Mouse (Mus musculus) midbrain, embryonic 14.5 days (tissue): ENCODE measurements around the gene Gpr19. TPM values are rescaled to one million over a fixed set of nuclear protein-coding genes. Genes with fewer than 3 reads are reported as not detected.

ENCODE experiments used
- ATAC-seq: fragments of 200-750 bp; cut with Nextera tagmentation; 2 replicates; pipeline ENCODE4 v1.8.0; 2017; ENCODE audit warnings: moderate number of reproducible peaks, moderate library complexity; ENCODE audit not compliant: low FRiP score, low TSS enrichment
- DNase-seq: peaks from one replicate; pipeline ENCODE4 v3.0.0-alpha.2; 2015
- H3K27ac ChIP-seq: fragments of 300-500 bp; sonication (generic); replicated peaks from 2 replicates; pipeline ENCODE4 v1.5.1; 2014; ENCODE audit warnings: mild to moderate bottlenecking, low read depth, low read length, moderate library complexity
- H3K27me3 ChIP-seq: fragments of 300-500 bp; sonication (generic); 2 replicates; pipeline ENCODE4 v1.6.1; 2014; ENCODE audit warnings: low read length, control low read depth, mixed read lengths; ENCODE audit not compliant: control insufficient read depth, insufficient read depth
- H3K36me3 ChIP-seq: fragments of 300-500 bp; sonication (generic); 2 replicates; pipeline ENCODE4 v1.6.1; 2014; ENCODE audit warnings: low read length, control low read depth; ENCODE audit not compliant: control insufficient read depth, insufficient read depth
- H3K4me1 ChIP-seq: fragments of 300-500 bp; sonication (generic); 2 replicates; pipeline ENCODE4 v1.6.1; 2014; ENCODE audit warnings: mild to moderate bottlenecking, antibody characterized with exemption, low read length, control low read depth; ENCODE audit not compliant: control insufficient read depth, insufficient read depth
- H3K4me2 ChIP-seq: fragments of 300-500 bp; sonication (generic); 2 replicates; pipeline ENCODE4 v1.6.1; 2014; ENCODE audit warnings: mild to moderate bottlenecking, low read length, moderate library complexity
- H3K4me3 ChIP-seq: fragments of 300-500 bp; sonication (generic); replicated peaks from 2 replicates; pipeline ENCODE4 v1.5.1; 2014; ENCODE audit warnings: low read depth, low read length
- H3K9ac ChIP-seq: fragments of 300-500 bp; sonication (generic); replicated peaks from 2 replicates; pipeline ENCODE4 v1.6.1; 2014; ENCODE audit warnings: mild to moderate bottlenecking, low read length, moderate library complexity
- H3K9me3 ChIP-seq: fragments of 300-500 bp; sonication (generic); 2 replicates; pipeline ENCODE4 v1.6.1; 2016; ENCODE audit warnings: low read length, control low read depth, mixed read lengths; ENCODE audit not compliant: control insufficient read depth
- WGBS: fragments of 180-500 bp; shearing (Covaris S2); extraction: QIAGEN DNeasy Blood & Tissue Kit; methylation state at CpG from one replicate; pipeline ENCODE4 v1.1.7; 2014; 5-methylcytosine and 5-hydroxymethylcytosine counted together
- polyA plus RNA-seq: library from polyadenylated mRNA; unstranded; fragments of >200 nt; fragmentation: Nextera tagmentation; extraction: Ambion mirVana; gene quantifications from 2 replicates; pipeline ENCODE4 v1.2.1, GENCODE M21; 2014

Gene Gpr19
- polyA plus RNA-seq, 1 experiment from 2014 or later = 43.0 TPM

DNA sequence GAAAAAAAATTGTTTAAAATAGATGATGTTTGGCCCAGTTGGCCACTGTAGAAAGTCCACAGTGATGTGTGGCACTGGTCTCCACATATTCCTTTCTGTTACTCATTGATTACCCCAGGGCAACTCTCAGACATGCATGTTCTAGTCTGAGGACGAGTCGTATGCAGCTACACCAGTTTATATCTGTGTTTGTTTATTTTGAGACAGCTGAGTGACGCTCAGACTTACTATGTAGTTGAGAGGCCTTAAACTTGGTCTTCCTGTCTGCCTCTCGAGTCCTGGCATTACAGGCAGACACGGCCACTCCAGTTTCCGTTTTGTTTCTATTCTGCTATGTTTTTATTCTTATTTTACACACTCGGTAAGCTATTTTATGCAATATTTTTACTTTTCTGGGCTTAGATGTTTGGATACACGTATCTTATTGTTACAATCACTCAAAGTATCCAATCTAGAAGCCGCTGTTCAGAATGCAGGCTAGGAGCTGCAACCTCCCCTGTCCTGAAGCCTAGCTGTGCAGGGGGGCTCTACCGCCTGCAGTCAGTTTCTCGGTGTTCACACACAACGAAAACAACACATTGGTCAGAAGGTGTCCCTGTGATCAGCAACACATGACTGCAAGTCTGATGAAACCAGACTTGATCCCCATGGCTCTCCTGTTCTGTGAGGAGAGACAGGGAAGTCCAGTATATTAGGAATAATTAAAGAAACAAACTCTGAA is 34.3 kb upstream of the Gpr19 start:
- peak overlapping the region; percentile 15; the same call in 1 of the 2 replicates for H3K4me2 ChIP-seq
- WGBS = 79% methylated on average over 12 of the region's 12 CpGs
- no peak for ATAC-seq

DNA sequence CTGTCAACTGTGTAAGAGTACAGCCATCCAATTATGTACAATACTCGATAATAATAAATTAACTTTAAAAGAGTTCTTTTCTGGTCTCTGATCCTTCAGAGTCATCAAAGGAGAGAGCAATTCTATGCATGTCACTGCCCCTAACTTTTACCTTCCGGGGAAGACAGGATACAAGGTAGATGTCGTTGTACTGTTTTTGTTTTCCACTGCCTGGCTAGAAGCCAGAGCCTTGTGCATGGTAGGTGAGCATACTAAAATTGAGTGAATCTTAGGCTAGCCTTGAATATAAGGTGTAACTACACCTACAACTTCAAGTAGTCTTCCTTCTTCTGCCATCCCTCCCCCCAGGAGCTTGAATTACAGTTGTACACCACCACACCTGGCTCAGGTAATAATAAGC is 32.8 kb upstream of the Gpr19 start:
- DNase-seq (no peak), ATAC-seq (no peak)
- peaks cover 7% of the 10 kb centered on the region; the same call in 1 of the 2 replicates for H3K4me1 ChIP-seq
- no peaks in the 10 kb centered on the region for H3K9me3 ChIP-seq
- no peak overlapping the region for H3K9ac ChIP-seq
- WGBS = 85% methylated on average over 3 of the region's 3 CpGs
- no peak overlapping the region for H3K4me3 ChIP-seq
- no peak overlapping the region for H3K27ac ChIP-seq
- H3K36me3 ChIP-seq = no peaks in the 10 kb centered on the region
- no peak overlapping the region; the same call in 1 of the 2 replicates for H3K4me2 ChIP-seq
- H3K27me3 ChIP-seq = no peaks in the 10 kb centered on the region

More for the DNA sequence above, 34.3 kb upstream of the Gpr19 start:
- DNase-seq = no peak
- Histone ChIP-seq H3K4me1 (0 out of 2 replicates have a peak, but pooled peaks cover 2% of the 10 kb centered on the region), H3K36me3 (no peaks in the 10 kb centered on the region), H3K27ac (no peak overlapping the region), H3K27me3 (no peaks in the 10 kb centered on the region), H3K9me3 (no peaks in the 10 kb centered on the region), H3K4me3 (no peak overlapping the region), H3K9ac (no peak overlapping the region)

DNA sequence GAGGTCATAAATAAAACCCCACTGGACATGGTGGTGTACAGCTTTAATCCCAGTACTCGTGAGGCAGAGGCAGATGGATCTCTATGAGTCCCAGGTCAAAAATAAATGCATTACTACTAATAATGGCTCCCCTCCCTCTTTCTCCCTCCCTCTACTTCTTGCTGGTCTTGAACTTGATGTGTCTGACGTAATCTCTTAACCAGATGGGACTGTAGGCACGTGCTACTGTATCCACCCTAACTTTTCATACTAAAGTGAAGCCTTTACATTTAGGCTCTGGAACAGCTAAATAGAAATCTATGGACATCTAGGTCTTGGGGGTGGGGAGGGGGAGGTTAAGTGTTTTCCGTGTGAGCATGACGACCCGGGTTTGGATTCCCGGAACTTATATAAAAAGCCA is 32.0 kb upstream of the Gpr19 start:
- ATAC-seq (no peak), DNase-seq (no peak)
- H3K4me3 ChIP-seq = peak overlapping the region; percentile 11; the same call in 1 of the 2 replicates
- 68% methylated on average over 7 of the region's 7 CpGs for WGBS
- no peaks in the 10 kb centered on the region for H3K9me3 ChIP-seq
- no peak overlapping the region for H3K9ac ChIP-seq
- H3K27ac ChIP-seq = no peak overlapping the region
- no peaks in the 10 kb centered on the region for H3K27me3 ChIP-seq
- peaks cover 7% of the 10 kb centered on the region; the same call in 1 of the 2 replicates for H3K4me1 ChIP-seq
- H3K4me2 ChIP-seq = peak overlapping the region; percentile 71
- H3K36me3 ChIP-seq = no peaks in the 10 kb centered on the region

DNA sequence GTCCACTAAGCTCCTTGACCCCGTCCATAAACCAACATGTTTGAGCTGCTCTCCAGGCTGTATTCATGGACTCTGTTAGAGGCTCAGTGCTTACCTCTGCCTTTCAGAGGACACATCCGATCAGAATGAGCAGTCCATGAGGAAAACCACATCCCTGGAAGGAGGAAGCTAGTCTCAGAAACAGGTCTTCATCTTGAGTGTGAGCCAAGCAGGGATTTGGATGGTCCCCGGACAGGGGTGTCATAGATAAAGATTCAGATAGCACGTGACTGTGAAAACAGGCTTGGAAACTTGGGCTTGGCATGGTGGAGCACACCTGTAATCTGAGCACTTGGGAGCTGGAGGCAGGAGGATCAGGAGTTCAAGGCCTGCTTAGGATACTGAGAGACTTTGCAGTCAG is 31.5 kb upstream of the Gpr19 start:
- WGBS = 43% methylated on average over 4 of the region's 4 CpGs

DNA sequence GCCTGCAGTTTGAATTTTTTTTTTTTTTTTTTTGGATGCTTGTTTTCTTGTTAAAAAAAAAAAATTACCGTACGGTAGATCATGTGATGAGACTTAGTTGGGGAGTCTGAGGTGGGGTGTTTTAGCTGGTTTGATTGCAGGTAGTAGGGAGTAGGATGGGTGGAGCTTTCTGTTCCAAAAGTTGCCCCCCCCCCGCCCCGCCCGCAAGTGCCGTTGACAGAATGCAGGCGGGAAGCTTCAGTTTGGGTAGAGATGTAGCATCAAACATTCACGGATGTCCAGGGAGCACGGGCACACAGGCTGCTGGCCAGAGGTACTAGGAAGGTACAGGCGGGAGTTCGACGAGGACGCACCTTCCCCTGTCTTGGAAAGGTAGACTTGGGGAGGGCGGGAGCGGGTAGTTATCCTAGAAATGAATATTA is 30.5 kb upstream of the Gpr19 start:
- Histone ChIP-seq H3K27ac (0 out of 2 replicates have a peak overlapping the region, but pooled peaks have one; percentile 49), H3K4me3 (peak overlapping the region; percentile 55), H3K36me3 (0 out of 2 replicates have a peak, but pooled peaks cover 3% of the 10 kb centered on the region), H3K4me1 (peaks cover 11% of the 10 kb centered on the region), H3K27me3 (no peaks in the 10 kb centered on the region), H3K9ac (peak overlapping the region; percentile 64; the same call in 1 of the 2 replicates), H3K9me3 (no peaks in the 10 kb centered on the region), H3K4me2 (peak overlapping the region; percentile 71)
- DNase-seq (no peak), ATAC-seq (peak; percentile 25)
- WGBS = 1% methylated on average over 15 of the region's 15 CpGs

More for the DNA sequence above, 31.5 kb upstream of the Gpr19 start:
- Histone ChIP-seq H3K9ac (no peak overlapping the region), H3K27ac (no peak overlapping the region), H3K4me3 (peak overlapping the region; percentile 11), H3K36me3 (no peaks in the 10 kb centered on the region), H3K9me3 (no peaks in the 10 kb centered on the region), H3K27me3 (no peaks in the 10 kb centered on the region), H3K4me1 (peaks cover 7% of the 10 kb centered on the region; the same call in 1 of the 2 replicates), H3K4me2 (peak overlapping the region; percentile 71)
- no peak for DNase-seq
- no peak for ATAC-seq

DNA sequence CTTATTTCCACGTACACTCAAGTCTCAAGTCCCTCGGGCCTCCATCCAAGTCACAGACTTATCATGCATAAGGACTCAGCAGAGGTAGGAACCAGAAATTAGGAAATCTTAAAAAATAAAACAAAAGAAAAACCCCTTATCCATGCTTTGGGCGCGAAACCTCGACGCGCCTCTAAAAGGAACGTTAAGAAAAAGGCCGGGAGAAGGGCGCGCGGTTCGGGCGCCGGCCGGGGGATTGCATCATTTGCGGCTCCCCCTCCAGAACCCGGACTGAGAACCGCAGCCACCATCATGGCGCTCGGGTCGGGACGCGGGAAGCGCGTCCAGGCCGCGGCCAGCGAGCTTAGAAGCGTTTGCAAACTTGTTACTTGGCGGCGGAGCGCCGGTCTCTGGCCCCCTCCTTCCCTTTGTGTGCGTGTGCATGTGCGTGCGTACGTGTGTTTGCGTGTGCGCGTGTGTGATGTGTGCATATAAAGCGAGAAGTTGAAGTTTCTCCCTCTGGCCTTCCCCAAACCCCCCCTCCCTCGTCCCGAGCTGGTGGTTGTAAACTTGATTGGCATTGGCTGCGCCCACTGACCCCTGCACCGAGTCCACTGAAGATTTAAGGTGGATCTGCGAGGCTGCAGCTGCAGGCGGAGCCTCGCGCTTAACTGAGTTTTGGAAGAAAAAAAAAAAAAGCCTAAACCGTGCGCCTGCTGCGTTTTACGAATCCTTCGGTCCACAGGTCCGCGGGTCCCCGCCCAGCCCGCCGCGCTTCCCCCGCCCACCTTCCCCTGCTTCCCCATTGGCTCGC is 29.9 kb upstream of the Gpr19 start:
- Histone ChIP-seq H3K27me3 (no peaks in the 10 kb centered on the region), H3K4me1 (peaks cover 17% of the 10 kb centered on the region), H3K36me3 (0 out of 2 replicates have a peak, but pooled peaks cover 3% of the 10 kb centered on the region), H3K9ac (peak overlapping the region; percentile 64), H3K9me3 (no peaks in the 10 kb centered on the region), H3K4me3 (peak overlapping the region; percentile 55), H3K27ac (peak overlapping the region; percentile 91), H3K4me2 (peak overlapping the region; percentile 71)
- WGBS = under 1% methylated on average over 63 of the region's 63 CpGs
- peak; percentile 89 for DNase-seq
- ATAC-seq = peak; percentile 86

DNA sequence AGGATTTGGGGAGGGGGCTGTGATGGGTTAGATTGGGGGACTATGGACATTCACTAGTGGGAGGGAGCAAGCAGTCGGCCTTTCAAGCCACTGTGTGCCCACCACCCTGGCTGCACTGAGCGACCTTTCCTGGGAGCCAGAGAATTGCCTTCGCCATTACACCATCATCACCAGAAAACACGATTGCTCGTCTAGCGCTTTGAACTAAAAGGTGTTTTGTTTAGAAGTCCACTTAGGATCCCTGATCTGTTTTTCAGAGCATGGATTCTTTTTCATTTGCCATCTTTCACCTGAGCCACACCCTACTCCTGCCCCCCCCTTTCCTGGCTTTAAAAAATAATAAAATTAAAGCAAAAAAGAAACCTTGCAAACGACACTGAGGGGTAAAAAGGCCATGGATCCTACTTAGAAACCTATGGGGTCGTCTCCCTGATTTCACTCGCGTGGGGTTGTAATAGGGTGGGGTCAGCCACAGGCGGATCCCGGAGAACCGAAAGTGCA is 29.3 kb upstream of the Gpr19 start:
- Histone ChIP-seq H3K36me3 (0 out of 2 replicates have a peak, but pooled peaks cover 3% of the 10 kb centered on the region), H3K4me3 (peak overlapping the region; percentile 55)
- 2% methylated on average over 13 of the region's 13 CpGs for WGBS

DNA sequence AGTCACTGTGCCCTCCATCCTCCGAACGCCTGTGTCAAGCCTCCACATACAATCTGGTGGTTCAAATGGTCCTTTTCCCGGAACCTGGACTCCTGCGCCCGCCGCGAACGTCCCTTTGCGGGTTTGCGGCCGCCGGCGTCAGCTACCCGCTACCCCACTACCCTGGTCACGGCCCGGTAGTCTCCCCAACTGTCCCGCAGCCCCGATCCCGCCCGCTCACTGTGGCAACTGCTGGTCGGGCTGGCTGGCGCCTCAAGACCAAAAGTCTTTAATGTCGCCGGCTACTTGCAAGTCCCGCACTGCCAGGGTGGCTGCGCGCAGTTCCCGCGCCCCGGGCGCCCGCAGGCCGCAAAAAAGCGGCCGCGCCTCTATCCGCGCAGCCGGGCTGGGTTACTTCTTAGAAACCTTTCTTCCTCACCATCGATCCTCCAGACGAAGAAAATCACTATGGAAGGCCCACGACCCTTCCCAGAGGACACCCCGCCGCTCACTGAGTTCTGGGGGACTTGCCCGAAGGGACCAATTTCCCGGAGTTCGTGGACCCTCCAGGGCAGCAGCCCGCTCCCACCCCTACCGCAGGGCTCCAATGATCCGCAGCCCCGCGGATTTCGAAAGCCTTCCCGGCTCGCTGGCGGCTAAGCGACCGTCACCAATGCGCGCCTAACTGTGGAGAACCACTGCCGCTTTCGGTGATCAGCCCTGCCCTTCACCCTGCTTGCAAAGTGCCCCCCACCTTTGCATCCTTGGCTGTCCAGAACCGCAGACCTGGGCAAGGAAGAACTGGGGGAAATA is 28.6 kb upstream of the Gpr19 start:
- Histone ChIP-seq H3K27me3 (no peaks in the 10 kb centered on the region), H3K36me3 (0 out of 2 replicates have a peak, but pooled peaks cover 3% of the 10 kb centered on the region), H3K4me2 (peak overlapping the region; percentile 71), H3K9ac (peak overlapping the region; percentile 64), H3K4me1 (peaks cover 26% of the 10 kb centered on the region), H3K4me3 (peak overlapping the region; percentile 55), H3K27ac (peak overlapping the region; percentile 91), H3K9me3 (no peaks in the 10 kb centered on the region)
- WGBS = under 1% methylated on average over 63 of the region's 63 CpGs
- DNase-seq (peak; percentile 83), ATAC-seq (peak; percentile 51)

More for the DNA sequence above, 29.3 kb upstream of the Gpr19 start:
- 0 out of 2 replicates have a peak, but pooled peaks have one; percentile 5 for ATAC-seq
- Histone ChIP-seq H3K4me2 (peak overlapping the region; percentile 71), H3K4me1 (peaks cover 19% of the 10 kb centered on the region), H3K27me3 (no peaks in the 10 kb centered on the region), H3K9ac (peak overlapping the region; percentile 64), H3K27ac (peak overlapping the region; percentile 91), H3K9me3 (no peaks in the 10 kb centered on the region)
- peak; percentile 53 for DNase-seq
